Mouse (Mus musculus) CH12F3 (cell line): Measurements from ENCODE around the gene Plk5.

Experiments
- in situ Hi-C: fragments of 300-500 bp; cut with MboI; formaldehyde crosslinking; loops from 2 replicates; pipeline ENCODE4 v1.14.3; 2020; ENCODE audit warnings: low sequenced_read_pairs

Plk5 gene

DNA sequence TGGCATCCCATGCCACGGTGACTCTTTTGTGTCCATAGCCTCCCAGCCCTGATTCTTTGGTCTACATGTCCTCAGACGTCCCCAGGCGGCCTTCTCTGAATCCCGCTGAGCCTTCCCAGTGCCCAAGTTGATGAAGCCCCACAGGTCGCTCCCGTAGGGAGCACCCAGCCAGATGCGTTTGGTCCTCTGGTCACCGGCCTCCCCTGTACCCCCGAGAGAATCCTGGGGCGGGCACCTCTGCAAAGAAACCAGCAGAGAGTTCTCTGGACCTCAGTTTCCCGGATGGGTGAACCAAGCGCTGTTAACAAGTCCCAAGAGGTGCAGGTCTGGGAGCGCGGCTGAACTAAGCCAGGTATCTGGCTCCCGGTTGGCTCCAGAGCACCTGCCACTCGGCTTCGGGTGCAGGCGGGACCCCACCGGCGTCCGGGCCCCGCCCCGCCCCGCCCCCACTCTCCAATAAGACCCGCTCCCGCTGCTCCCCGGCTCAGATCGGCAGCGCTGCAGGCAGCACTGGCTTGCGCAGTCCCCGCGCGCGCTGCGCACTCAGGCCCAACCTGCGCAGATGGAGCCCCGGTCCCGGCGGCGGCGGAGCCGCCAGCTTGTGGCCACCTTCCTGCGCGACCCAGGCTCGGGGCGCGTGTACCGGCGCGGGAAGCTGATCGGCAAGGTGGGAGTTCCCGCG lies at the start of gene Plk5:
Gene Plk5, plus strand, starts transcription at position 459 of the 682 bp plus-strand sequence.
- in situ Hi-C loops: no loop called here

DNA sequence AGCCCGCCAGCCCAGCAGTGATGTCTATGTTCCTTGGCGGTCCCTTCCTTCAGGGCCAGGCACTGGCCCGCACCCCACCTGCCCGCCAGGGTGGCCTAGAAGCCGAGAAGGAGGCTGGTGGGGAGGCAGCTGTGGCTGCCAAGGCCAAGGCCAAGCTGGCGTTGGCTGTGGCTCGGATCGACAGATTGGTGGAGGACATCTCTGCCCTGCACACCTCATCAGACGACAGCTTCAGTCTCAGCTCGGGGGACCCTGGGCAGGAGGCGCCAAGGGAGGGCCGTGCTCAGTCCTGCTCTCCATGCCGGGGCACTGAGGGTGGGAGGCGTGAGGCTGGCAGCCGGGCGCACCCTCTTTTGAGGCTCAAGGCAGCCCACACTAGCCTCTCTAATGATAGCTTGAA lies 44.7 kb upstream of the Plk5 start:
- in situ Hi-C loops: no loop called here

DNA sequence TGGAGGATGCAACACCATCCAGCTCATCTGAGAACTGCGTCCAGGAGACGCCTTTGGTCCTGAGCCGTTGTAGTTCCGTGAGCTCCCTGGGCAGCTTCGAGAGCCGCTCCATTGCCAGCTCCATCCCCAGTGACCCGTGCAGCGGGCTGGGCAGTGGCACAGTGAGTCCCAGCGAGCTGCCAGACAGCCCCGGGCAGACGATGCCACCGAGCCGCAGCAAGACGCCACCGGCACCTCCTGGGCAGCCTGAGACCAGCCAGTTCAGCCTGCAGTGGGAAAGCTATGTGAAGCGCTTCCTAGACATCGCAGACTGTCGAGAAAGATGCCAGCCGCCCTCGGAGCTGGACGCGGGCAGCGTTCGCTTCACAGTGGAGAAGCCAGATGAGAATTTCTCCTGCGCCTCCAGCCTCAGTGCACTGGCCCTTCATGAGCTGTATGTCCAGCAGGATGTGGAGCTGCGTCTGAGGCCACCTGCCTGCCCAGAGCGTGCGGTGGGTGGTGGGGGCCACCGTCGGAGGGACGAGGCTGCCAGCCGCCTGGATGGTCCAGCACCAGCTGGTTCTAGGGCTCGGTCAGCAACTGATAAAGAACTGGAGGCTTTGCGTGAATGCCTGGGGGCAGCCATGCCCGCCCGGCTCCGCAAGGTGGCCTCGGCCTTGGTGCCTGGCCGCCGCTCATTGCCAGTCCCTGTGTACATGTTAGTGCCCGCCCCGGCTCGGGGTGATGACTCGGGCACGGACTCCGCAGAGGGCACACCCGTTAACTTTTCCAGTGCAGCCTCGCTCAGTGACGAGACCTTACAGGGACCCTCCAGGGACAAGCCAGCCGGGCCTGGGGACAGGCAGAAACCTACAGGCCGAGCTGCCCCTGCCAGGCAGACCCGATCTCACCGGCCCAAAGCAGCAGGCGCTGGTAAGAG lies 43.4 kb upstream of the Plk5 start:
- in situ Hi-C loops: no loop called here

DNA sequence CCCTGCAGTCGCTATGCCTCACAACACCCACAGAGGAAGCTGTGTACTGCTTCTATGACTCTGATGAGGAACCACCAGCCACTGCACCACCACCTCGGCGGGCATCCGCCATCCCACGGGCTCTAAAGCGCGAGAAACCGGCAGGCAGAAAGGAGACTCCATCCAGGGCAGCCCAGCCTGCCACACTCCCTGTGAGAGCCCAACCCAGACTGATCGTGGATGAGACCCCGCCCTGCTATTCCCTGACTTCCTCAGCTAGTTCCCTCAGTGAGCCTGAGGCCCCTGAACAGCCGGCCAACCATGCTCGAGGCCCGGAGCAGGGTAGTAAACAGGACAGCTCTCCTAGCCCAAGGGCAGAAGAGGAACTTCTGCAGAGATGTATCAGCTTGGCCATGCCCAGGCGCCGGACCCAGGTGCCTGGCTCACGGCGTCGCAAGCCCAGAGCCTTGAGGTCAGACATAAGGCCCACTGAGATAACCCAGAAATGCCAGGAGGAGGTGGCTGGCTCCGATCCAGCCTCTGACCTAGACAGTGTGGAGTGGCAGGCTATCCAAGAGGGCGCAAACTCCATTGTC lies 42.5 kb upstream of the Plk5 start:
- in situ Hi-C loops: no loop called here

DNA sequence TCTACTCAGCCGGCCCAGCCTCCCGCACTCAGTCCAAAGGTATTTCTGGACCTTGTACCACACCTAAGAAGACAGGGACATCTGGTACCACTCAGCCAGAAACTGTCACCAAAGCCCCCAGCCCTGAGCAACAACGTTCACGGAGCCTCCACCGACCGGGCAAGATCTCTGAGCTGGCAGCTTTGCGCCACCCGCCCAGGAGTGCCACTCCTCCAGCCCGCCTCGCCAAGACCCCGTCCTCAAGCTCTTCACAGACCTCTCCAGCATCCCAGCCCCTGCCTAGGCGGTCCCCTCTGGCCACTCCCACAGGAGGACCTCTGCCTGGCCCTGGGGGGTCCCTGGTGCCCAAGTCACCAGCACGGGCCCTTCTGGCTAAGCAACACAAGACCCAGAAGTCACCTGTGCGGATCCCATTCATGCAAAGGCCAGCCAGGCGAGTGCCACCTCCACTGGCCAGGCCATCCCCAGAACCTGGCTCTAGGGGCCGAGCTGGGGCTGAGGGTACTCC lies 41.7 kb upstream of the Plk5 start:
- in situ Hi-C loops: no loop called here

DNA sequence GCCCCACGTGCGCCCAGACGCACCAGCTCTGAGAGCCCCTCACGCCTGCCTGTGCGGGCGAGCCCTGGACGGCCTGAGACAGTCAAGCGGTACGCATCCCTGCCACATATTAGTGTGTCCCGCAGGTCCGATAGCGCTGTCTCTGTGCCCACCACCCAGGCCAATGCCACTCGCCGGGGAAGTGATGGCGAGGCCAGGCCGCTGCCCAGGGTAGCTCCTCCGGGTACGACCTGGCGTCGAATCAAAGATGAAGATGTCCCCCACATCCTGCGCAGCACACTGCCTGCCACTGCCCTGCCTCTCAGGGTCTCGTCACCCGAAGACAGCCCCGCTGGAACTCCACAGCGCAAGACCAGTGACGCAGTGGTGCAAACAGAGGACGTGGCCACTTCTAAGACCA lies 40.9 kb upstream of the Plk5 start:
- in situ Hi-C loops: no loop called here

DNA sequence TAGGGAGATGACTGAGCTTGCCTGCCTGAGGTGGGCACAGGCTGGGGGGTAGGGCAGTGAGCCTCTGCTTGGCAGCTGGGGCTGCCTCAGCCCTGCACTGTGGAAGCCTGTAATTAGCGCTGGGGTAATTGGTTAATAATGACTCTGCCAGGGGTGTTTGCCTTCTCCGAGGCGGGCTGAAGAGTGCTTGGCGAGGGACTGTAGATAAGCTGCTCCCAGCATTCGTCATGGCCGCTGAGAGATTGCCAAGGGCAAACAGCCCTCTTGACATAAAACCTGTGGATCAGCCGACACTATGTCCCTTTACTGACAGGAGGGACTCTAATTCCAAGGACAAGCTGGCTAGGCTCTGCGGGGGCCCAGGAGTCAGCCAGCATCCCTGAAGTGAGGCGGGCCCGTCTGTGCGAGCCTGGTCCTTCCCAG lies 39.9 kb upstream of the Plk5 start:
- in situ Hi-C loops: no loop called here

DNA sequence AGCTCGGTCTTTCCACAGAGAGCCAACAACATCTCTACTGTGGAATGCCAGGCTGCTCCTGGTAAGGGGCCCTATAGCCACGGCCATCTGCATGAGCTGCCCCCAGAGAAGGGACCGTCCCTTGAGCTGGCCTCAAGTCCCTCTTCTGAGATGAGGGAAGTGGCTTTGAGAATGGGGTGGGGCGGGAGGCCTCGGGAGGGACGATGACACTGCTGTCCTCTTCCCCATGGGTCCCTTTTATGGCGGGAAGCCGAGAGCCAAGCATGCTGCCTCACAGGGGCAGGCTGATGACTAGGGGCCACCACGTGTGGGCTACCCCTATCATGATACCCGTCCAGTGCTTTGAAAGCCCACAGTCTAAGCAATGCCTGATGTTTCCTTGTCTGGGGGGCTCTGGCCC lies 39.2 kb upstream of the Plk5 start:
- in situ Hi-C loops: no loop called here

DNA sequence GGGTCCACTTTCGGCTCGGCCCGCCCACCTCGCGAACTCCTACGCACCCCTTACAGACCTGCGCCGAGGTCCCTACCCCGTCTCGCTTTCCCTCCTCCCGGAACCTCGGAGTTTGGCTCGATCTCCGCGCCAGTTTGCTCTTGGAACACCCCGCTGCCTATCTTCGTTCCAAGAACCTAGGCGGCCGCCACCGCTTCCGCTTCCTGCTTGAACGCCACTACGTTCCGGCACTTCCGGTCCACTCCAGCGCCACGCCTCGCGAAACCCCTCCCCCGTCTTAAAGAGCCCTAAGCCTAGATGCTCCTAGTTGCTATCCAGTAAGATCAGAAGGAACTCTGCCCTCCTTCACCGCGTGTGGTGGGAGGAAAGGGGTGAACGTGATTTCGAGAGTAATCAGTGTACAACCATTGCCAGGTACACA lies 35.9 kb upstream of the Plk5 start, which contains the start of gene 2310011J03Rik:
Gene 2310011J03Rik, minus strand, starts transcription at position 198 of the 421 bp plus-strand sequence.
- in situ Hi-C loops: no loop called here

DNA sequence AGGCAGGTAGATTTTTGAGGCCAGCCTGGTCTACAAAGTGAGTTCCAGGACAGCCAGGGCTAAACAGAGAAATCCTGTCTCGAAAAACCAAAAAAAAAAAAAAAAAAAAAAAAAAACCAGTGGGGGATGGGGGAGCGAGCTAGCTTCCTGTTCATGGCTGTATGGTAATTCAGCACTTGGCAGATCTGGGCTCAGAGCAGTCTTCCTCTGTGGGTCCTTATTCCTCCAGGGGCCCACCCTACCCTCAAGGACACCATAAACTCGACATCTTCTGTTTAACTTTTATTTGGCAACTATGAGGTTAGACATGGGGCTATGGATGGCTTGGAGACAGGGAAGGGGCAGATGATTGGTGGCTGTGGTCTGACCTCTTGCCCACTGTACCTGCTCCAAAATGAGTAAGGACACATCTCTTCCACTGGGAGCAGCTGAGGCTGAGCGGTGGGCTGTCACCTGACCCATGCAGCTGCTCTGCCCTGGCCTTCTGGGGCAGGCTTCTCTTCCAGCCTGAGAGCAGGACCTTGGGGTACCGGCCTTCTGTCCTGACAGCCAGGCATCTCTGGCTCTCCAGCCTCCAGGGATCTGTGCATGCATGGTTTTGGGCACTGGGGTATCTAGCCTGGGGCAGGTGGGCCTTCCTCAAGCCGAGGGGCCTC lies 35.1 kb upstream of the Plk5 start:
- in situ Hi-C loops: no loop called here

DNA sequence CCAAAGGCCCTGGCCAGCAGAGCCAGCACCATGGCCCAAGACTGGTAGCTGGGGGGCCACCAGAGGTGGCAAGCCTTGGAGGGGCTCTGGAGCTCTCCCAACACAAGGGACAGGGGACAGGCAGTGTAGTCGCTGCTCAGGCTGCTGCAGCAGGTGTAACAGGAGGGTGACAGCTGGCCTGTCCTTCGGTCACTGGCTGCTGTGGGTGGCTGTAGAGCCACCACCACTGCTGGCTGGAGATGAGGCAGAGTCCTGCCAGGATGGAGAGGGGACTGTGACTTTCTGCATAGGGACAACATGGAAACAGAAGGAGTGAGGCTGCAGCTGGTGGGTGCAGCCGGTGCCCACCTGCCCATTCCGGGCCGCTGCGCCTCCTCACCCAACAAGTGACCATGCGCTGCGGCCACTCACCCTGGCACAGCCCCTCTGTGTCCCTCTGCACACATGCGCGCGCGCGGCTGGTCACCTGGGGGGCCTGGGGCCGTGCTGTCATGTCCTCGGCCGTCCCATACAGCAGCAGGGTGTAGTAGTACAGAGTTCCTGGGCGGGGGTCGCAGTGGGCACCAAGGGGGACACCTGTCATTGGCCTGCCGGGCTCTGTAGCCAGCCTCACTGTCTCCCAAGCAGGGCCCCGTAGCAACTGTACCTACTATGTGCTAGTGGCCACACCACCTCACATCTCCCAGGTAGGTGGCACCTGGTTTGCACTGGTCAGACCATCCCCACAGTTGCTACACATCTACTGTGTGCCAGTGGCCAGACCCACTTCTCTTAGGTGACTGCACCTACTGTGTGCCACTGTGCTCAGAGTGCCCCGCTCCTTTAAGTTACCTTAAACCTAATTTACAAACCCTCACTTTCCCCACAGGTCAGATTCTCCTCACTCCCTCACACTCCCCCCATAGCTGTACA lies 34.3 kb upstream of the Plk5 start:
- in situ Hi-C loops: no loop called here

DNA sequence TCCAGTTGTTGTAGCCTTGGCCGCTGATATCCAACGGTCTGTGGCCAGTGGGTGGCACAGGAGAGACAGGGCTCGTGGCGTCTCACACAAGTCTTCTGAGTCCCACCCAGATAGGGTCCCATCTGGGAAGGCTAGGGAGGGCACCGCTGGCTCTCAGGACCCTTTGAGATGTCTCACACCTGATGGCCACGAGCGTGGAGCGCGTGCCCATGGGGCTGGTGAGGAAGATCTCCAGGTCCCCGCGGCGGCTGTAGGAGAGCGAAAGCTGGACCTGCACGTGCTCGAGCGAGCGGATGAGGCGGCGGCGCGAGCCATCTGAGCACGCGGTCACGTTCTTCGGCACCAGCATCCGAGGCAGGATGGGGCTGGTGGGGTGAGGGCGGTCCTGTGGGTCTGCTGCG lies 33.4 kb upstream of the Plk5 start:
- in situ Hi-C loops: no loop called here

DNA sequence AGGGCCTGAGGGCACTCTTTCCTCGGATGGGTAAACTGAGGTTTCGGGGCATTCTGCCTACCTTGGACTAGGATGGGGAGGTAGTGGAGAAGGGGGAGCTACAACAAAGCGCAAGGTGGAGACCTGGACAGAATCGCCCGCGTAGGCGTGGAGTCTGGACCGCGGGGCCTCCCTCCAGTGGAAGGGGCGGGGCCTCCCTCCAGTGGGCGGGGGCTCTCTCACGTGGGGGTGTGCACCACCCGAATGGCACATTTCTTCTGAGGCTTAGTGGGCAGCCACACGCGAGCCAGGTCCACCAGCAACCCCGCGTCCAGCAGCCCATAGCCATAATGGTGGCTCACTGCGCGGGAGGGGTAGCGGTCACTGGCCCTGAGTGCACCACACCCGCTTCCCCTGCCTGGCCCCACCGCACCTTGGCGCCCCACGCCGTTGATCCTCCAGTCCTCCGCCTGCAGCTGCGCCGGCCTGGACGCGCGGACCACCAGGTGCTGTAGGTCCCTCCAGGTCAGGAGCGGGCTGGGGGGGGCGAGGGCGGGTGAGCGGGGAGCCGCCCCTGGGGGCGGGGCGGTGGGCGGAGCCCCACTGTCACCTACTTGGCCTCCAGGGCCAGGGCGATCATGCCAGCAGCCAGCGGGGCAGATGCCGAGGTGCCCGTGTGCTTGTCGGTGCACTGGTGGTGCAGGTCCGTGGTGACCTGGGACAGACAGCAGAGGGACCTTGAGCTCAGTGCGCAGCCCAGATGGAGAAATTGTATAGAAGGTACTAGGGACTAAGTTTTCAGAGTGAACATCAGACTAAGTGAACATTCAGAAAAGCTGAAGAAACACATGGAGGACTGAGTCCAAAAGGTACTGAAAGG lies 32.8 kb upstream of the Plk5 start:
- in situ Hi-C loops: no loop called here

DNA sequence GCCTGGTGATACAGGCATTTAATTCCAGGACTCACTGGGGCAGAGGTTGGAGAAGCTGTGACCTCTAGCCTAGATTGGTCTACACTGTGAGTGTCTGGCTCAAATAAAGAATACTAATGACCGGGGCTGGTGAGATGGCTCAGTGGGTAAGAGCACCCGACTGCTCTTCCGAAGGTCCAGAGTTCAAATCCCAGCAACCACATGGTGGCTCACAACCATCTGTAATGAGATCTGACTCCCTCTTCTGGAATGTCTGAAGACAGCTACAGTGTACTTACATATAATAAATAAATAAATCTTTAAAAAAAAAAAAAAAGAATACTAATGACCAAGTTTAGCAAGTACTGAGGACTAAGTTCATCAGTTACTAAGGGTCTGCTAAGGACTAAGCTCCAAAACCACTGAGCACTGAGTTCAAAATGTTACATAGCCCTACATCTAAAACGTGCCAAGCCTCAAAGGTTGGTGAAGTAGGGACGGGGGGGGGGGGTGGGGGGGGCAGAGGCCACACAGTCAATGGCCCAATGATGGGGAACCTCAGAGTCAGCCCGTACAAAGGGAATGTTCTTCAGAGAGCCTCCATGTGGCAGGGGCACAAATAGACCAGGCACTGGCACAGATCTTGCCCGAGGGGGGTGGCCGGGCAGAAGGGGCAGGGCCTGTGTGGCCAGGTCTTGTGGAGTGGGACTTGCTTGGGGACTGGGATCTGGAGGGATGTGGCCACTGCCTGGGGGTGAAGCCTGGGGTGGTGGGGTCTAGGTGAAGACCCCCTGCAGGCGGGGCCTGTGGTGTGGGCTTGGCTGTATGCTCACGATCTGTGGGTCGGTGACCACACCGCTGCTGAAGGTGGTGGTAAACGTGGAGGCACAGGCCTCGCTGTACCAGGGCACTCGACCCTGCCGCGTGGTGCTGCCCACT lies 31.9 kb upstream of the Plk5 start:
- in situ Hi-C loops: no loop called here

DNA sequence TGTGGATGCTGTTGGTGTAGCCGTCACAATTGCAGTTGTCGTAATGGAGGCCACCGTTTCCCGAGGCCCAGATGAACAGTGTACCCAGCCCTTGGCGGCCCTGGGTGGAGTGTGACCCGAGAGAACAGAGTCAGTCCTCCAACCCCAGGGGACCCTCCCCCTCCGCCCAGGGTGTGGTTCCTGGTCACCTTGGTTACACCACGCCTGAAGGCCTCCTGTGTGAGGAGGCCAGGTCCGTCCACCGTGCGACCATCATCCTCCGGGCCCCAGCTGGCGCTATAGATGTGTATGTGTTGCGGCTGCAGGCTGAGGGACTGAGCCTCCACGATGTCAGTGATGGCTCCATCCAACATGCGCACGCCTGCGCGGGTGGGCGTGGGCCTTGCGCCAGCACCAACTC lies 31.2 kb upstream of the Plk5 start:
- in situ Hi-C loops: no loop called here

DNA sequence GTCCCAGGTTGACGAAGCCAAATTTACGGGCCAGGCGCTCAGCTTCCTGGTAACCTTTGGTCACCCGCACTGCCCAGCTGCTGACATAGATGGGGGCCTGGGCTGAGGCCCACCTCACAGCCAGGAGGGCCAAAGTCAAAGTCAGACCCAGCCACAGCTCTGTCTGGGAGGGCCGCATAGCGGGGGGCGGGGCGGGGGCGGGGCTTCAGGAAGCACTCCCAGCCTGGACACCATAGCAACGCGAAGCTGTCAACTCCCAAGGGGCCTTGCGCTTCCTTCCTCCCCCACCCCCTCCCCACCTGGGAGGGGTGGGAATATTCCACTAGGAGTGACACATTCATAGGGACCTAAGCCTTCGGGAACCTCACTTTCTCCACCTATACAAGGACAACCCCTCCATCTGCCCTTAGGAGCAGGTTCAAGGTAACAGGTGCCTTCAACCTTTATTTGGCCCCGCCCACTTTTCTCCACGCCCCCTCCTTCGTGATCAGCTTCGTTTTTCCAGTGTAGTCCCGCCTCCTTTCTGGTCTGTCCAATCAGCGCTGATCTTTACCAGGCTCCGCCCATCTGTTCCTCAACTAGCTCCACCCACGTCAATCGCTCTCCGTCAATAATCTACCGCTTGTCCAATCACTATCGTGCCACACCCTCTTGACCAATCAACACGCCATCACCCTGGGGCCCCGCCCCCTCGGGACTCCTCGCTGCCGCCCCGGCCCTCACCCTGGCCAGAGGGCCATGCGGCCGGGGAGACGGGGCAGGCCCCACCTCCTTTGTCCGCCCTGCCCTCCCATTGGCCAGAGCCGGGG lies 26.8 kb upstream of the Plk5 start, which contains the start of the genes Pcsk4 and Reep6:
Gene Pcsk4, minus strand, starts transcription at position 226 of the 809 bp plus-strand sequence.
Gene Reep6, plus strand, starts transcription at position 681 of the 809 bp plus-strand sequence.
- in situ Hi-C loops: no loop called here

DNA sequence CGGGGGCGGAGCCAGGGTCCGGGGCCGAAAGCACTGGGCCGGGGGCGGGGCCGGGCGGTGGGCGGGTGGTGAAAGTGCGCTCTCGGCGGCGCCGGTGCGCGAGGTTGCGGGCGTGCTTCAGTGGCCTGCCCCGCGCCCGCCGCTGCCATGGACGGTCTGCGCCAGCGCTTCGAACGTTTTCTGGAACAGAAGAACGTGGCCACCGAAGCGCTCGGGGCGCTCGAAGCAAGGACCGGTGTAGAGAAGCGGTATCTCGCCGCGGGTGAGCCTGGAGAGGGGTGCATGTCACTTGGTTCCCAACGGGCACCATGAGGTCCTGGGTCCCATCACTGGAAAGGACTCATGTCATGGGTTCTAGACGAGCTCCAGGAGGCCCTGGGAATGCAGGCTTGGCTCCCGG lies 26.2 kb upstream of the Plk5 start:
- in situ Hi-C loops: no loop called here
